In the genomic region with DNA sequence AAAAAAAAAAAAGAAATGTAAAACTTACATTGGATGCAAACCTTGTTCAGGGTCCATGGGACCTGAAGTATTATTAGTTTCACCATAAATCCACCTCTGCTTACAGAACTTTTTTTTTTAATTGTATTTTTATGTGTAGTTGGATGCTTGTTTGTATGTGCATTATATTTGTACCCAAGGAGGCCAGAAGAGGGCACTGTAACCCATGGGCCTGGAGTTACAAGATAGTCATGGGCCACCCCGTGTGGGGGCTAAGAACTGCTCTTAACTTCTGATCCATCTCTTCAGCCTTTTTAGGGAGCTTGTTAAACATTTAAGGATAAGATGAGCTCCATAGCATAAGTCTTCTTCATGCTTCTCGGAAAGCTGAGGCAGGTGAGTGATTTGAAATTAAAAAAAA, we compare ENCODE assay signal across 11 mouse cellular contexts. TPM values are rescaled to one million over a fixed set of nuclear protein-coding genes. Genes with fewer than 3 reads are reported as not detected.
DNase-seq lines count a peak whose midpoint lies in the region; ATAC-seq and TF ChIP-seq lines count a peak whose summit lies in the region.
"Had no signal": no experiment of that assay in that cellular context is flagged by ENCODE, and none has a peak within 500 bp of the region (broad histone marks: within the 10 kb centered on the region; RNA-seq: fewer than 3 reads in every experiment).

No protein-coding gene starts in this region.

- H3K4me2 ChIP-seq in liver, embryonic 14.5 days (ENCODE audit: low read depth) = no peak overlapping the region
- H3K4me2 ChIP-seq: hindbrain, embryonic 14.5 days had no signal

- H3K4me3 ChIP-seq in layer of hippocampus, adult 2 months = no peak overlapping the region
- no peak overlapping the region for H3K4me3 ChIP-seq in MEL (ENCODE audit: control insufficient read depth in 1 of 2, insufficient read depth in 1 of 2, low read depth in 2 of 2, low read length in 2 of 2)
- no peak overlapping the region for H3K4me3 ChIP-seq in liver, embryonic 14.5 days (ENCODE audit: insufficient read depth in 1 of 2, low read depth in 2 of 2, low read length in 2 of 2)

- peaks cover 0 to 2% of the 10 kb centered on the region in 2 experiments; a peak in 1 of 4 replicates for H3K36me3 ChIP-seq in MEL (ENCODE audit: control insufficient read depth in 1 of 2, insufficient read depth in 2 of 2, low read length in 2 of 2)
- no peaks in the 10 kb centered on the region for H3K36me3 ChIP-seq in liver, embryonic 14.5 days (replicated peaks; ENCODE audit: control insufficient read depth, insufficient read depth, low read depth)

- H3K79me2 ChIP-seq in MEL (ENCODE audit: control insufficient read depth, insufficient read depth, low read length, poor library complexity) = no peaks in the 10 kb centered on the region

- peak; percentile 24 for DNase-seq in CD4-positive, CD25-positive, alpha-beta regulatory T cell, adult 2 months (ENCODE audit: low read depth, low spot score)
- DNase-seq in layer of hippocampus, adult 2 months (ENCODE audit: low spot score in 2 of 2) = no peak
- DNase-seq in layer of hippocampus, adult 9-10 months (ENCODE audit: low spot score) = no peak
- peak; percentile 86 for DNase-seq in MEL (ENCODE audit: low read depth, low spot score)
- no peak for DNase-seq in liver, embryonic 14.5 days (ENCODE audit: low read depth in 3 of 3, low spot score in 3 of 3)
- DNase-seq in heart, adult 9 months (ENCODE audit: low spot score in 2 of 2) = no peak
- DNase-seq in retina, postnatal 1 day = no peak
- DNase-seq: gastrocnemius, postnatal 14 days had no signal

- TF ChIP-seq EP300 in MEL (IDR thresholded peaks at IDR 0.05; ENCODE audit: low read depth in 1 of 2, low read length in 2 of 2) = no peak
- TF ChIP-seq EP300 in liver, embryonic 14.5 days (IDR thresholded peaks at IDR 0.05; ENCODE audit: low read depth) = no peak

- TF ChIP-seq CTCF in layer of hippocampus, adult 2 months (conservative IDR thresholded peaks at IDR 0.05) = peak; percentile 67
- peak; percentile 69 to 80 (median 73) for TF ChIP-seq CTCF in MEL (IDR thresholded peaks at IDR 0.05 in 2 of 3, conservative IDR thresholded peaks at IDR 0.05 in 1 of 3; ENCODE audit: control insufficient read depth in 1 of 3, insufficient read depth in 1 of 3, low read depth in 2 of 3, low read length in 3 of 3, poor library complexity in 1 of 3, severe bottlenecking in 1 of 3)
- TF ChIP-seq CTCF in liver, embryonic 14.5 days (IDR thresholded peaks at IDR 0.05; ENCODE audit: low read depth) = peak; percentile 58

- no peak overlapping the region for H3K9ac ChIP-seq in MEL (ENCODE audit: control insufficient read depth, low read depth, low read length, poor library complexity, severe bottlenecking)
- H3K9ac ChIP-seq in liver, embryonic 14.5 days (replicated peaks) = no peak overlapping the region
- H3K9ac ChIP-seq: hindbrain, embryonic 14.5 days had no signal

- no peaks in the 10 kb centered on the region for H3K9me3 ChIP-seq in MEL (replicated peaks; ENCODE audit: insufficient read depth, low read length)
- no peaks in the 10 kb centered on the region for H3K9me3 ChIP-seq in liver, embryonic 14.5 days (ENCODE audit: control insufficient read depth, low read length)

- H3K27ac ChIP-seq in layer of hippocampus, adult 2 months = no peak overlapping the region
- H3K27ac ChIP-seq in MEL (ENCODE audit: control insufficient read depth, low read depth, low read length) = no peak overlapping the region
- no peak overlapping the region for H3K27ac ChIP-seq in liver, embryonic 14.5 days
- H3K27ac ChIP-seq: hindbrain, embryonic 14.5 days had no signal

- no peak for TF ChIP-seq POLR2A in MEL (IDR thresholded peaks at IDR 0.05; ENCODE audit: control insufficient read depth in 1 of 2, insufficient read depth in 1 of 2, low read depth in 1 of 2, low read length in 2 of 2, poor library complexity in 1 of 2)

- peaks cover 3 to 4% of the 10 kb centered on the region in 2 experiments; a peak in 1 of 4 replicates for H3K27me3 ChIP-seq in MEL (ENCODE audit: control insufficient read depth in 1 of 2, insufficient read depth in 2 of 2, low read length in 2 of 2)
- no peaks in the 10 kb centered on the region for H3K27me3 ChIP-seq in liver, embryonic 14.5 days (ENCODE audit: control insufficient read depth, insufficient read depth, low read length)

- H3K4me1 ChIP-seq in MEL (ENCODE audit: control insufficient read depth in 1 of 2, insufficient read depth in 2 of 2, low read length in 2 of 2) = no peaks in the 10 kb centered on the region
- H3K4me1 ChIP-seq in liver, embryonic 14.5 days (replicated peaks; ENCODE audit: control insufficient read depth in 2 of 2, insufficient read depth in 2 of 2, low read length in 1 of 2) = peaks cover 0 to 4% of the 10 kb centered on the region in 2 experiments; a peak in 1 of 4 replicates

- TF ChIP-seq RAD21 in MEL (IDR thresholded peaks at IDR 0.05; ENCODE audit: low read depth, low read length) = peak; percentile 62

- no peak for ATAC-seq in CD4-positive, CD25-positive, alpha-beta regulatory T cell, adult 4 months
- no peak for ATAC-seq in liver, embryonic 14.5 days (ENCODE audit: insufficient read depth)

- 55% methylated on average over 2 of the region's 2 CpGs for WGBS in liver, embryonic 14.5 days (ENCODE audit: insufficient replicate concordance)

TF ChIP-seq in MEL, 35 proteins besides CTCF, POLR2A, EP300 and RAD21:
- TF ChIP-seq ZC3H11A (IDR thresholded peaks at IDR 0.05; ENCODE audit: low read depth, low read length) = 0 out of 2 replicates have a peak, but pooled peaks have one; percentile 43
- peak; percentile 60 for TF ChIP-seq SMC3 (IDR thresholded peaks at IDR 0.05; ENCODE audit: low read depth, low read length)
- no peak for TF ChIP-seq ZKSCAN1 (IDR thresholded peaks at IDR 0.05; ENCODE audit: low read depth, low read length)
- no peak for TF ChIP-seq CHD1 (IDR thresholded peaks at IDR 0.05; ENCODE audit: low read depth, low read length)
- TF ChIP-seq TCF12 (IDR thresholded peaks at IDR 0.05; ENCODE audit: low read depth, low read length) = 0 out of 2 replicates have a peak, but pooled peaks have one; percentile 6
- TF ChIP-seq MAZ (IDR thresholded peaks at IDR 0.05; ENCODE audit: low read depth, low read length) = no peak
- peak; percentile 66; the same call in 1 of the 2 replicates for TF ChIP-seq ZNF384 (IDR thresholded peaks at IDR 0.05; ENCODE audit: low read depth, low read length)

RNA-seq across cellular contexts. Expression of a gene that starts 16.4 kb away (rescaled TPM):
- not detected for polyA plus RNA-seq in CD4-positive, CD25-positive, alpha-beta regulatory T cell, adult 4 months (2017; shearing (Covaris generic))
- total RNA-seq in layer of hippocampus, adult 2 months (2021) = not detected
- total RNA-seq in MEL (2012; rRNA removed) = not detected in 2 replicates
- not detected for polyA plus RNA-seq in MEL (2012; ENCODE audit: insufficient read depth in 1 of 2, insufficient read length in 2 of 2, low read depth in 1 of 2, low replicate concordance in 2 of 2, missing spikeins in 1 of 2)
- polyA plus RNA-seq in liver, embryonic 14.5 days (2012; rRNA removed) = not detected in 2 replicates
- polyA plus RNA-seq in liver, embryonic 14.5 days (2014; fragmentation: Nextera tagmentation; extraction: Ambion mirVana) = not detected in 2 replicates
- total RNA-seq: gastrocnemius, postnatal 14 days; left cerebral cortex, adult 18-20 months had no signal
- polyA plus RNA-seq: hindbrain, embryonic 14.5 days had no signal

RNA-seq across cellular contexts. Expression of a gene that starts 21.4 kb away (rescaled TPM):
- polyA plus RNA-seq in CD4-positive, CD25-positive, alpha-beta regulatory T cell, adult 4 months (2017; shearing (Covaris generic)) = 1 to 10 TPM; 4.8 to 5.4 TPM
- 10 to 100 TPM; 66.7 to 69.6 TPM for total RNA-seq in layer of hippocampus, adult 2 months (2021)
- 52.0 and 61.5 TPM in 2 replicates for total RNA-seq in MEL (2012; rRNA removed)
- 10 to 100 TPM; 32.0 to 33.9 TPM for polyA plus RNA-seq in MEL (2012; ENCODE audit: insufficient read depth in 1 of 2, insufficient read length in 2 of 2, low read depth in 1 of 2, low replicate concordance in 2 of 2, missing spikeins in 1 of 2)
- 4.0 and 4.7 TPM in 2 replicates for polyA plus RNA-seq in liver, embryonic 14.5 days (2012; rRNA removed)
- polyA plus RNA-seq in liver, embryonic 14.5 days (2014; fragmentation: Nextera tagmentation; extraction: Ambion mirVana) = 6.6 and 7.0 TPM in 2 replicates

RNA-seq across cellular contexts. Expression of a gene that starts 21.5 kb away (rescaled TPM):
- polyA plus RNA-seq in CD4-positive, CD25-positive, alpha-beta regulatory T cell, adult 4 months (2017; shearing (Covaris generic)) = 10 to 100 TPM; 10.5 to 13.8 TPM
- total RNA-seq in layer of hippocampus, adult 2 months (2021) = 10 to 100 TPM; 33.0 to 33.8 TPM
- 32.3 and 37.8 TPM in 2 replicates for total RNA-seq in MEL (2012; rRNA removed)
- polyA plus RNA-seq in MEL (2012; ENCODE audit: insufficient read depth in 1 of 2, insufficient read length in 2 of 2, low read depth in 1 of 2, low replicate concordance in 2 of 2, missing spikeins in 1 of 2) = 10 to 100 TPM in 1 of 2 experiments, not detected in 1; 35.9 TPM
- polyA plus RNA-seq in liver, embryonic 14.5 days (2012; rRNA removed) = 6.8 and 9.6 TPM in 2 replicates
- 7.9 and 9.0 TPM in 2 replicates for polyA plus RNA-seq in liver, embryonic 14.5 days (2014; fragmentation: Nextera tagmentation; extraction: Ambion mirVana)

Comparison
In these comparisons a context has a peak if more than half of its experiments do, and no peak if none do; other contexts are left out.
1. DNase-seq: peak in CD4-positive, CD25-positive, alpha-beta regulatory T cell, adult 2 months (single experiment) and MEL (single experiment); none in layer of hippocampus, adult 2 months (0 of 2), layer of hippocampus, adult 9-10 months (single experiment), liver, embryonic 14.5 days (0 of 3), heart, adult 9 months (0 of 2) and retina, postnatal 1 day (single experiment).
2. RNA of a gene that starts 21.4 kb away (polyA plus RNA-seq): 32.0 to 33.9 TPM in MEL; 4.0 to 7.0 TPM in liver, embryonic 14.5 days and 4.8 to 5.4 TPM in CD4-positive, CD25-positive, alpha-beta regulatory T cell, adult 4 months; every median in the first group is over 4 times any median in the second.
3. Peak in every context shown above with its lines, with median percentiles within 50 percentile points of each other: CTCF ChIP-seq.